Mouse (Mus musculus): Measurements from ENCODE around the gene Phf19.

DNA sequence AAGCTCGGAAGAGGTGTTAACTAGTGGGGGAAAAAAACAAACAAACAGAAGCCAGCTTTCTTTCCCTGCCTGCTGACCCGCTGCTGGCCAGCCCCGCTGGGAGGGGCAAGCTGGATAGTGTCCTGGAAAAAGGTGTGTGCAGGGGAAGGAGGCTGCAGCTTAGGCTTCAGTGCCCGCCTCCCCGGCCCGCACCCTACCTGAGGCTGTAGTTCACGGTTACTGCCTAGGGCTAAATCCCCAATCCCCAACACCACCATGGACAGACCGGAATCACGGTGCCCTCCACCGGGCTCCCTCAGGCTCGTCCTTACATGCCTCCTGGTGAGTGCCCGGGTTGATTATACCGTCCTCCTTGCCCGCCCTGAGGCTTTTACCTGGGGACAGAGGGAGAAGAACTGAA lies 39.6 kb downstream of the Phf19 start, which contains the start of gene Cutal:
- TF ChIP-seq CTCF (IDR thresholded peaks at IDR 0.05; ENCODE audit: control insufficient read depth, insufficient read depth, insufficient replicate concordance, low read depth, low read length): no peak
- no peak for TF ChIP-seq POLR2A (IDR thresholded peaks at IDR 0.05; ENCODE audit: control insufficient read depth, low read depth, low read length)
